Mouse (Mus musculus) liver, adult 2 months (tissue): ENCODE results near the gene Hddc3. TPM values are rescaled to one million over a fixed set of nuclear protein-coding genes. Genes with fewer than 3 reads are reported as not detected.

Source experiments
- DNase-seq: peaks from one replicate; pipeline ENCODE4 v3.0.0-alpha.2; 2011; ENCODE audit warnings: low read depth, low spot score; ENCODE audit errors: extremely low read depth
- H3K27ac ChIP-seq: fragments of 200-500 bp; replicated peaks from 2 replicates; pipeline ENCODE4 v1.5.1; 2012; ENCODE audit warnings: low read depth, mild to moderate bottlenecking, control low read depth, inconsistent platforms, low read length; ENCODE audit not compliant: insufficient read depth
- H3K27me3 ChIP-seq: fragments of 200-500 bp; 2 replicates; pipeline ENCODE4 v1.6.1; 2012; ENCODE audit warnings: mild to moderate bottlenecking, moderate library complexity, low read length, inconsistent platforms; ENCODE audit not compliant: control insufficient read depth, insufficient read depth
- H3K36me3 ChIP-seq: fragments of 200-500 bp; 2 replicates; pipeline ENCODE4 v1.6.1; 2012; ENCODE audit warnings: low read length, inconsistent platforms; ENCODE audit not compliant: control insufficient read depth, insufficient read depth
- H3K4me1 ChIP-seq: fragments of 200-500 bp; 2 replicates; pipeline ENCODE4 v1.6.1; 2011; ENCODE audit warnings: low read length; ENCODE audit not compliant: control insufficient read depth, insufficient read depth
- H3K4me3 ChIP-seq: fragments of 200-500 bp; 2 replicates; pipeline ENCODE4 v1.5.1; 2011; ENCODE audit warnings: low read depth, mild to moderate bottlenecking, control low read depth, low read length, moderate library complexity; ENCODE audit not compliant: insufficient read depth
- H3K79me2 ChIP-seq: fragments of 200-500 bp; 2 replicates; pipeline ENCODE4 v1.6.1; 2012; ENCODE audit warnings: inconsistent platforms, mild to moderate bottlenecking, low read length, moderate library complexity; ENCODE audit not compliant: control insufficient read depth, insufficient read depth
- H3K9ac ChIP-seq: fragments of 200-500 bp; 2 replicates; pipeline ENCODE4 v1.6.1; 2012; ENCODE audit warnings: low read depth, mild to moderate bottlenecking, control low read depth, inconsistent platforms, low read length
- CTCF ChIP-seq: fragments of 200-500 bp; IDR thresholded peaks from 2 replicates; pipeline ENCODE4 v1.5.1; 2011; ENCODE audit warnings: low read depth, low read length, control low read depth
- POLR2A ChIP-seq: fragments of 200-500 bp; IDR thresholded peaks from 2 replicates; pipeline ENCODE4 v1.6.1; 2011; ENCODE audit warnings: low read length, control low read depth; ENCODE audit not compliant: insufficient read depth; ENCODE audit errors: extremely low read depth
- WGBS: fragments of 180-500 bp; shearing (Covaris S2); methylation state at CpG from one replicate; pipeline ENCODE4 v1.1.7; 2018; 5-methylcytosine and 5-hydroxymethylcytosine counted together
- polyA plus RNA-seq: library from polyadenylated mRNA; depleted of rRNA; stranded (reverse); fragments of >200 nt; gene quantifications from 2 replicates; pipeline ENCODE4 v1.2.3, GENCODE M21; 2012
- total RNA-seq: library from RNA; depleted of rRNA; stranded (reverse); fragments of >200 nt; gene quantifications from 2 replicates; pipeline ENCODE4 v1.2.3, GENCODE M21; 2014

The Hddc3 gene
- total and polyA plus RNA-seq, 2 experiments, result 8.7 to 28.3 TPM

- no peak for TF ChIP-seq POLR2A
- no peak for TF ChIP-seq CTCF
- no peak for DNase-seq
- Histone ChIP-seq H3K36me3 (no peaks in the 10 kb centered on the region), H3K4me1 (no peaks in the 10 kb centered on the region), H3K79me2 (no peaks in the 10 kb centered on the region; the same call in 1 of the 2 replicates), H3K9ac (no peak overlapping the region), H3K4me3 (no peak overlapping the region), H3K27me3 (no peaks in the 10 kb centered on the region), H3K27ac (no peak overlapping the region)
- 98% methylated on average over 4 of the region's 4 CpGs for WGBS
Measured at GRCm38 (mm10) chr7:80298754-80299153, 44.1 kb upstream of the Hddc3 start.

- 19% methylated on average over 3 of the region's 3 CpGs for WGBS
- Histone ChIP-seq H3K79me2 (no peaks in the 10 kb centered on the region; the same call in 1 of the 2 replicates), H3K27ac (no peak overlapping the region), H3K4me1 (no peaks in the 10 kb centered on the region), H3K4me3 (no peak overlapping the region), H3K27me3 (no peaks in the 10 kb centered on the region), H3K36me3 (no peaks in the 10 kb centered on the region), H3K9ac (no peak overlapping the region)
- TF ChIP-seq CTCF, result no peak
- no peak for TF ChIP-seq POLR2A
- peak; percentile 7 for DNase-seq
Measured at GRCm38 (mm10) chr7:80299568-80299967, 43.3 kb upstream of the Hddc3 start.

- Histone ChIP-seq H3K27ac (no peak overlapping the region), H3K4me3 (no peak overlapping the region), H3K79me2 (no peaks in the 10 kb centered on the region; the same call in 1 of the 2 replicates), H3K9ac (no peak overlapping the region), H3K36me3 (no peaks in the 10 kb centered on the region), H3K27me3 (no peaks in the 10 kb centered on the region), H3K4me1 (no peaks in the 10 kb centered on the region)
- no peak for DNase-seq
- TF ChIP-seq POLR2A, result no peak
- TF ChIP-seq CTCF, result no peak
- 94% methylated on average over 2 of the region's 2 CpGs for WGBS
Measured at GRCm38 (mm10) chr7:80301522-80301921, 41.4 kb upstream of the Hddc3 start.

- 80% methylated on average over 3 of the region's 3 CpGs for WGBS
- Histone ChIP-seq H3K36me3 (no peaks in the 10 kb centered on the region), H3K27ac (no peak overlapping the region)
Measured at GRCm38 (mm10) chr7:80307766-80308165, 35.1 kb upstream of the Hddc3 start.

GRCm38 (mm10) chr7:80310771-80311170, 32.1 kb upstream of the Hddc3 start:
- no peak overlapping the region for H3K27ac ChIP-seq
- H3K4me1 ChIP-seq, result no peaks in the 10 kb centered on the region
- H3K36me3 ChIP-seq, result 0 out of 2 replicates have a peak, but pooled peaks cover 2% of the 10 kb centered on the region
- 78% methylated on average over 7 of the region's 7 CpGs for WGBS
- no peak for DNase-seq
- no peak overlapping the region for H3K4me3 ChIP-seq
- TF ChIP-seq POLR2A, result no peak
- no peak for TF ChIP-seq CTCF
- no peak overlapping the region for H3K9ac ChIP-seq
- H3K79me2 ChIP-seq, result no peaks in the 10 kb centered on the region
- no peaks in the 10 kb centered on the region for H3K27me3 ChIP-seq

More at GRCm38 (mm10) chr7:80307766-80308165, 35.1 kb upstream of the Hddc3 start:
- Histone ChIP-seq H3K9ac (no peak overlapping the region), H3K79me2 (no peaks in the 10 kb centered on the region; the same call in 1 of the 2 replicates), H3K4me3 (no peak overlapping the region), H3K27me3 (no peaks in the 10 kb centered on the region), H3K4me1 (no peaks in the 10 kb centered on the region)
- no peak for TF ChIP-seq POLR2A
- no peak for TF ChIP-seq CTCF
- no peak for DNase-seq

- no peak overlapping the region for H3K4me3 ChIP-seq
- 81% methylated on average over 2 of the region's 2 CpGs for WGBS
- no peaks in the 10 kb centered on the region for H3K27me3 ChIP-seq
- H3K9ac ChIP-seq, result no peak overlapping the region
- H3K27ac ChIP-seq, result no peak overlapping the region
- no peaks in the 10 kb centered on the region for H3K79me2 ChIP-seq
- TF ChIP-seq CTCF, result no peak
- no peak for TF ChIP-seq POLR2A
- H3K4me1 ChIP-seq, result no peaks in the 10 kb centered on the region
- DNase-seq, result no peak
- H3K36me3 ChIP-seq, result 0 out of 2 replicates have a peak, but pooled peaks cover 2% of the 10 kb centered on the region
Measured at GRCm38 (mm10) chr7:80315733-80316132, 27.2 kb upstream of the Hddc3 start.
